Mouse (Mus musculus): ENCODE data around the gene Ifit3. TPM values are rescaled to one million over a fixed set of nuclear protein-coding genes. Genes with fewer than 3 reads are reported as not detected.

The Ifit3 gene
- polyA plus RNA-seq (2014; fragmentation: Illumina TruSeq; extraction: RNeasy Lipid Tissue Mini Kit (QIAGEN cat#74804); ENCODE audit: low read depth, low replicate concordance) = 13.4 TPM

DNA sequence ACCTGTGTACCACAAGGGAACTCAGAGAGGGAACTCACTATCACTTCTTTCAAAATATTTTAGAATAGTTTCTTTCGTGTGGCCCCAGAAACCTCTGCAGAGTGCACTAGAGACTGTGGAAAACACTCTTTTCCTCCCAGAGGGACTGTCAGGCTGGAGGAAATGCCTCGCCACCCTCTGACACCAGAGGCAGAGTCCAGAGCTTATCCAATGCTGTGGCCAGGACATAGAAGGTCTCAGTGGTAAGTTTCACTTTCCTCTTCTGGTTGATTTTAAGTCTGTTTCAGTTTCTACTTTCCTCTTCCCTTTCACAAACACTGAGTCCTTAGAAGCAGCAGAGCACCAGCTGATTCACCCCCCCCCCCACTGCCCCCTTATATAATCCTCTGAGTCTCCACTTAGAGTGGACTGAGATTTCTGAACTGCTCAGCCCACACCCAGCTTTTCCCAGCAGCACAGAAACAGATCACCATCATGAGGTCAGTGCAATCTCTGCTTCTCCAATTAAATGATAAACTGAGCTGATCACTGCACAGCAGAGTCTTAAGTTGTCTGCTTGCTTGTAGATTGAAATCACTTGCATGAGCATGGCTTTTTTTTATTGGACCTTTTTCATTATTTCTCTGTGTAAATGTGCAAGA lies at the start of gene Ifit3:
TSS of gene Ifit3 (plus strand) at position 406 of the 641 bp plus-strand sequence.

DNA sequence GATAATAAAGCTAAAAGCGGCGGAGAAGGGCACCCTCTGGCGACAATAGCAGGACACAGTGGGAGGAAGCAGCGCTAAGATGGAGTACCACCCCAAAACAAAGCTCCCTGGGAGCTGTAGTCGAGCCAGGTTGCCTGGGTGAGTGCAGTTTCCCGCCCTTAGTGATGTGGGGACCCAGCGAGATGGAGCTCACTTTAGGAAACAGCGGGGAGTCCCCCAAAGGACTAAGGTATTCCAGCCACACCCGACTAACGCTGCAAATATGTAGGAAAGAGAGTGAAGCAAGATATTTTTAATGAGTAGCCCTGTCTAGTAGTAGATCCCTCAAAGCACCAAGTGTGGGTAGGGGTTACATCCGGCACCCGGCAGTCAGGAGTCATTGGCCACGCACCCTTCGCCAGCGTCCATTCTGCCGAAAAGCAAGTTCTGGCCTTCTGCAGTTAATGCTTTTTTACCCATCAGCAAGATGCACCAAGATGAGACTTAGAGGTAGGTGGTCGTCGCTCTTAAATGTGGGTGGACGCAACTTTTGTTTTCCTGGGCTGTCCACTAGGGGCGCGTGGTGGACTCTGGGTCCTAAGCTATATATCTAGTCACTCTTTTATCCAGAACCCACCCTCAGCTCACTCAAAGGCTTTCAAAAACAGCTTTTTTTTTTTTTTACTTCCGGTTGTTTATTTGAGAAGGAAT lies 32.7 kb upstream of the Ifit3 start, which contains the start of gene Ifit2:
TSS of gene Ifit2 (plus strand) at position 161 of the 690 bp plus-strand sequence.

DNA sequence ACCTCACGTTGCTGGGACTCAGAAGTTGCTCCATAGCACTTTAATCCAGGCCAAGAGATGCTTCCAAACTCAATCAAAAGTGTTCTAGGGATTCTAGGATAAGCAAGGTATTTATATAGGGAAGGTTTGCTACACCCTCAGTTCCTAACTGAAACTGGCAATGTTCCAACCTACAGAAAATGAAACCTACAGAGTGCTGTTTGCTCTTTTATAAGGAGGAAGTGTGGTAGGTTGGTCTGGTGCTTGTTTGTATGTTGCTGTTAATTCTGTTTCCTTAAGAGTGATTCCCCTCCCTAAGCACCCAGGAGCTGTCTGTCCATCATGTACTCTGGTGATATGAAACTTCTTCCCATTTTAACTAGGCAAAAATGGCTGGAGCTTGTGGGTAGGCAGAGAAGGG lies 18.6 kb downstream of the Ifit3 start, which contains the start of gene Ifit1bl1:
TSS of gene Ifit1bl1 (minus strand) at position 69 of the 400 bp plus-strand sequence.

DNA sequence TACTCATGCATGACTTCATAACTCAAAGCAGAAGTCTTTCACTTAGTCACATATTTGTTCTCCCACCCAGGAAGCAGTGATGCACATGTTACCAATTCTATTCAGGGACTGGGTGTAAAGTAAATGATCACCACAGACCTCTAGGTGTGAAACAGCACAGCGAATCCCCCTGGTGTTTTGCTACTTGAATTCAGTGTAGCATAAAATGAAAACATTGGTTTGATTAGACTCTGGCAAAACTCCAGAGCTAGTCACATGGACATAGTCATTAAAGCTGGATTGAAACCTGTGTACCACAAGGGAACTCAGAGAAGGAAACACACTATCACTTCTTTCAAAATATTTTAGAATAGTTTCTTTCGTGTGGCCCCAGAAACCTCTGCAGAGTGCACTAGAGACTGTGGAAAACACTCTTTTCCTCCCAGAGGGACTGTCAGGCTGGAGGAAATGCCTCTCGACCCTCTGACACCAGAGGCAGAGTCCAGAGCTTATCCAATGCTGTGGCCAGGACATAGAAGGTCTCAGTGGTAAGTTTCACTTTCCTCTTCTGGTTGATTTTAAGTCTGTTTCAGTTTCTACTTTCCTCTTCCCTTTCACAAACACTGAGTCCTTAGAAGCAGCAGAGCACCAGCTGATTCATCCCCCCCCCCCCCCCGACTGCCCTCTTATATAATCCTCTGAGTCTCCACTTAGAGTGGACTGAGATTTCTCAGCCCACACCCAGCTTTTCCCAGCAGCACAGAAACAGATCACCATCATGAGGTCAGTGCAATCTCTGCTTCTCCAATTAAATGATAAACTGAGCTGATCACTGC lies 24.1 kb downstream of the Ifit3 start, which contains the start of gene Ifit3b:
TSS of gene Ifit3b (plus strand) at position 734 of the 815 bp plus-strand sequence.

Other genes starting within 250 kb of the Ifit3 start
- gene Ch25h, start 108.4 kb upstream of the Ifit3 start, polyA plus RNA-seq (2014; fragmentation: Illumina TruSeq; extraction: RNeasy Lipid Tissue Mini Kit (QIAGEN cat#74804); ENCODE audit: low read depth, low replicate concordance) = 2.9 TPM
- 65.5 TPM for gene Lipa, start 56.1 kb upstream of the Ifit3 start, polyA plus RNA-seq (2014; fragmentation: Illumina TruSeq; extraction: RNeasy Lipid Tissue Mini Kit (QIAGEN cat#74804); ENCODE audit: low read depth, low replicate concordance)
- 27.3 TPM for gene Ifit2, start 32.8 kb upstream of the Ifit3 start, polyA plus RNA-seq (2014; fragmentation: Illumina TruSeq; extraction: RNeasy Lipid Tissue Mini Kit (QIAGEN cat#74804); ENCODE audit: low read depth, low replicate concordance)
- 670 TPM for gene Ifit1bl1, start 18.4 kb downstream of the Ifit3 start, polyA plus RNA-seq (2014; fragmentation: Illumina TruSeq; extraction: RNeasy Lipid Tissue Mini Kit (QIAGEN cat#74804); ENCODE audit: low read depth, low replicate concordance)
- 6.4 TPM for gene Ifit3b, start 24.4 kb downstream of the Ifit3 start, polyA plus RNA-seq (2014; fragmentation: Illumina TruSeq; extraction: RNeasy Lipid Tissue Mini Kit (QIAGEN cat#74804); ENCODE audit: low read depth, low replicate concordance)
- gene Ifit1bl2, start 57.2 kb downstream of the Ifit3 start, polyA plus RNA-seq (2014; fragmentation: Illumina TruSeq; extraction: RNeasy Lipid Tissue Mini Kit (QIAGEN cat#74804); ENCODE audit: low read depth, low replicate concordance) = 25.4 TPM
- gene Ifit1, start 57.3 kb downstream of the Ifit3 start, polyA plus RNA-seq (2014; fragmentation: Illumina TruSeq; extraction: RNeasy Lipid Tissue Mini Kit (QIAGEN cat#74804); ENCODE audit: low read depth, low replicate concordance) = 32.0 TPM
- 15.1 TPM for gene Slc16a12, start 163.8 kb downstream of the Ifit3 start, polyA plus RNA-seq (2014; fragmentation: Illumina TruSeq; extraction: RNeasy Lipid Tissue Mini Kit (QIAGEN cat#74804); ENCODE audit: low read depth, low replicate concordance)

Measured in sigmoid colon, adult 10 weeks (tissue).